Mouse (Mus musculus) limb, embryonic 14.5 days (tissue): Measurements from ENCODE around the gene Irs1. TPM values are rescaled to one million over a fixed set of nuclear protein-coding genes. Genes with fewer than 3 reads are reported as not detected.

Experiments used
- ATAC-seq: fragments of 200-750 bp; cut with Nextera tagmentation; 2 replicates; pipeline ENCODE4 v1.8.0; 2017; ENCODE audit warnings: low read depth, moderate number of reproducible peaks, moderate TSS enrichment; ENCODE audit not compliant: low FRiP score
- DNase-seq: peaks from one replicate; pipeline ENCODE4 v3.0.0-alpha.2; 2015; ENCODE audit warnings: low spot score
- H3K27ac ChIP-seq: fragments of 300-500 bp; sonication (generic); replicated peaks from 2 replicates; pipeline ENCODE4 v1.5.1; 2014; ENCODE audit warnings: low read depth, mild to moderate bottlenecking, low read length, moderate library complexity, mixed read lengths
- H3K27me3 ChIP-seq: fragments of 300-500 bp; sonication (generic); 2 replicates; pipeline ENCODE4 v1.6.1; 2014; ENCODE audit warnings: low read length, mixed read lengths; ENCODE audit not compliant: control insufficient read depth, insufficient read depth
- H3K36me3 ChIP-seq: fragments of 300-500 bp; sonication (generic); 2 replicates; pipeline ENCODE4 v1.6.1; 2014; ENCODE audit warnings: mild to moderate bottlenecking, low read length, moderate library complexity, mixed read lengths; ENCODE audit not compliant: control insufficient read depth, insufficient read depth
- H3K4me1 ChIP-seq: fragments of 300-500 bp; sonication (generic); 2 replicates; pipeline ENCODE4 v1.6.1; 2014; ENCODE audit warnings: antibody characterized with exemption, low read length, mixed read lengths; ENCODE audit not compliant: control insufficient read depth, insufficient read depth
- H3K4me2 ChIP-seq: fragments of 300-500 bp; sonication (generic); replicated peaks from 2 replicates; pipeline ENCODE4 v1.6.1; 2014; ENCODE audit warnings: low read depth, mild to moderate bottlenecking, low read length, moderate library complexity; ENCODE audit not compliant: severe bottlenecking
- H3K4me3 ChIP-seq: fragments of 300-500 bp; sonication (generic); replicated peaks from 2 replicates; pipeline ENCODE4 v1.5.1; 2014; ENCODE audit warnings: low read length
- H3K9ac ChIP-seq: fragments of 300-500 bp; sonication (generic); 2 replicates; pipeline ENCODE4 v1.6.1; 2014; ENCODE audit warnings: mild to moderate bottlenecking, low read depth, low read length, moderate library complexity; ENCODE audit not compliant: severe bottlenecking
- H3K9me3 ChIP-seq: fragments of 300-500 bp; sonication (generic); 2 replicates; pipeline ENCODE4 v1.6.1; 2016; ENCODE audit warnings: low read length; ENCODE audit not compliant: control insufficient read depth
- POLR2A ChIP-seq: fragments of 200-500 bp; IDR thresholded peaks from 2 replicates; pipeline ENCODE4 v1.8.0; 2012; ENCODE audit warnings: inconsistent platforms, mild to moderate bottlenecking, moderate library complexity, borderline replicate concordance; ENCODE audit not compliant: insufficient read depth, insufficient read length; ENCODE audit errors: extremely low read depth
- whole genome bisulfite sequencing: fragments of 180-500 bp; shearing (Covaris S2); extraction: QIAGEN DNeasy Blood & Tissue Kit; methylation state at CpG from one replicate; pipeline ENCODE4 v1.1.7; 2014; 5-methylcytosine and 5-hydroxymethylcytosine counted together
- polyA plus RNA-seq, 2 experiments: library from polyadenylated mRNA; depleted of rRNA in 1 of 2; stranded (reverse) in 1 of 2; unstranded in 1 of 2; fragments of >200 nt; fragmentation: Nextera tagmentation in 1 of 2; extraction: Ambion mirVana in 1 of 2; gene quantifications; 2 replicates each; pipeline versions ENCODE4 v1.2.1 to v1.2.3; 2012 to 2014

Irs1 gene
- polyA plus RNA-seq, 2 experiments, result 11.8 to 19.7 TPM

DNA sequence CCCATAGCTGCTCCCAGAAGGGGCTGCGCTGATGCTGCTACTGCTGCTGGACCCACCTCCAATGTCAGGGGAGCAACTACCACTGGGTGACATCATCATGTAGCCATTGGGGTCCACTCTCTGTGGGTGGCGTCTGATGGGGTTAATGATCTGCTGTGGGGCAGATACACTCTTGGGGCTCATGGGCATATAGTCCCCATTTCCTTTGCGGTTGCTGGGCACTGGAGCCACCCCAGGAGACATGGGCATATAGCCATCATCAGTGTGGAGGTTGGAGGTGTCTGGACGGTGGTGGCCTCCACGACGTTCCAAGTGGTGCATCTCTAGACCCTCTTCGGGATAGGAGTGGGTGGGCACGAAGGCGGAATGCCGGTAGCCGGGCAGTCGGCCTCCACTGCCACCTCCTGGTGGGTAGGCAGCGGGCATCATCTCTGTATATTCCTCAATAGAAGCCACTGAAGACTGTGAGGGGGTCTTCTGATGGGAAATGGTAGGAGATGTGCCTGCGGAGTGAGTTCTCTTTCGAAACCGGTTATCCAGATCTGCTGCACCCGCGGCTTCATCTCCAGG, 2.7 kb downstream of the Irs1 start:
- Histone ChIP-seq H3K27ac (no peak overlapping the region), H3K4me3 (peak overlapping the region; percentile 56), H3K36me3 (peaks cover 28% of the 10 kb centered on the region), H3K4me1 (peaks cover 35% of the 10 kb centered on the region), H3K27me3 (no peaks in the 10 kb centered on the region), H3K9ac (no peak overlapping the region), H3K9me3 (no peaks in the 10 kb centered on the region), H3K4me2 (peak overlapping the region; percentile 88)
- DNase-seq (no peak), ATAC-seq (no peak)
- no peak for TF ChIP-seq POLR2A
- 94% methylated on average over 18 of the region's 18 CpGs for WGBS

DNA sequence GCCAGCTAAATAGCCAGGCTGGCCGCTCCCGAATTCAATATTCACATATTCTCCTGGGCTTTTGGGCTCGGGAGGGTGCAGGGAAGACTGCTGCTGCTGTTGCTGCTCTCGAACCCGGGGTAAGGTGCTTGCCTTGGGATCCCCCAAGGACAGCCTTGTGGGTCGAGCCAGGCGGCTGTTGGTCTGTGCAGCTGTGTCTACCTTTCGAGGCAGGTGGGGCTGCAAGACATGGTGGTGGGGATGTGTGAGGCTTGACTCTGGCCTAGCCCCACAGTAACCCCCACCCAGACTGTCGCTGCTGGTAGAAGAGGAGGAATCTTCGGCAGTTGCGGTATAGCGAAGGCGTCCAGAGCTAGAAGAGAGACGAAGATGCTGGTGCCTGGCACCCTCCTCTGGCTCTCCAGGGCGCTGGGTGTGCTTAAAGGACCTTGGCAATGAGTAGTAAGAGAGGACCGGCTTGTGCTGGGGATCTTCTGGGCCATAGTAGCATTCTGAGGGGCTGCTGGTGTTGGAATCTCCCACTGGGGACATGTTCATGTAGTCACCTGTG, 3.4 kb downstream of the Irs1 start:
- ATAC-seq (no peak), DNase-seq (no peak)
- Histone ChIP-seq H3K9ac (peak overlapping the region; percentile 34; the same call in 1 of the 2 replicates), H3K4me3 (peak overlapping the region; percentile 56), H3K27me3 (no peaks in the 10 kb centered on the region), H3K9me3 (no peaks in the 10 kb centered on the region), H3K4me2 (peak overlapping the region; percentile 88), H3K4me1 (peaks cover 35% of the 10 kb centered on the region), H3K27ac (no peak overlapping the region), H3K36me3 (peaks cover 28% of the 10 kb centered on the region)
- TF ChIP-seq POLR2A, result no peak
- 90% methylated on average over 16 of the region's 16 CpGs for WGBS

GRCm38 (mm10) chr1:82287052-82287775, 4.0 kb downstream of the Irs1 start:
- ATAC-seq, result no peak
- peaks cover 41% of the 10 kb centered on the region for H3K4me1 ChIP-seq
- no peaks in the 10 kb centered on the region for H3K27me3 ChIP-seq
- peak overlapping the region; percentile 51 for H3K9ac ChIP-seq
- H3K4me2 ChIP-seq, result peak overlapping the region; percentile 88
- H3K36me3 ChIP-seq, result peaks cover 28% of the 10 kb centered on the region
- WGBS, result 72% methylated on average over 22 of the region's 22 CpGs
- H3K9me3 ChIP-seq, result no peaks in the 10 kb centered on the region
- H3K27ac ChIP-seq, result no peak overlapping the region
- DNase-seq, result no peak
- TF ChIP-seq POLR2A, result no peak
- peak overlapping the region; percentile 56 for H3K4me3 ChIP-seq

GRCm38 (mm10) chr1:82286190-82287051, 4.8 kb downstream of the Irs1 start:
- Histone ChIP-seq H3K9me3 (no peaks in the 10 kb centered on the region), H3K27ac (peak overlapping the region; percentile 21; the same call in 1 of the 2 replicates), H3K36me3 (peaks cover 28% of the 10 kb centered on the region), H3K27me3 (no peaks in the 10 kb centered on the region), H3K4me1 (peaks cover 46% of the 10 kb centered on the region), H3K4me3 (peak overlapping the region; percentile 56), H3K9ac (peak overlapping the region; percentile 51), H3K4me2 (peak overlapping the region; percentile 88)
- ATAC-seq (no peak), DNase-seq (peak; percentile 23)
- TF ChIP-seq POLR2A, result no peak
- 19% methylated on average over 15 of the region's 15 CpGs for WGBS
